Mouse (Mus musculus): Measurements from ENCODE around the gene Arid5b.

GRCm38 (mm10) chr10:68155431-68156119 is 123.0 kb downstream of the Arid5b start:
- TF ChIP-seq CTCF (conservative IDR thresholded peaks at IDR 0.05; ENCODE audit: low read length) (no peak), NANOG (IDR thresholded peaks at IDR 0.05; ENCODE audit: borderline replicate concordance, low read length) (no peak), POU5F1 (IDR thresholded peaks at IDR 0.05; ENCODE audit: borderline replicate concordance, low read length) (no peak)

All from E14TG2a.4 (cell line).